Mouse (Mus musculus) midbrain, embryonic 11.5 days (tissue): ENCODE data around the gene Psme3. TPM values are rescaled to one million over a fixed set of nuclear protein-coding genes. Genes with fewer than 3 reads are reported as not detected.

Experiments
- ATAC-seq: fragments of 200-750 bp; cut with Nextera tagmentation; 2 replicates; pipeline ENCODE4 v1.8.0; 2017; ENCODE audit warnings: moderate TSS enrichment, moderate library complexity; ENCODE audit not compliant: low FRiP score
- DNase-seq: peaks from one replicate; pipeline ENCODE4 v3.0.0; 2015; ENCODE audit warnings: low spot score; ENCODE audit errors: missing footprints
- H3K27ac ChIP-seq: fragments of 300-500 bp; sonication (generic); 2 replicates; pipeline ENCODE4 v1.5.1; 2014; ENCODE audit warnings: low read depth, low read length
- H3K27me3 ChIP-seq: fragments of 300-500 bp; sonication (generic); 2 replicates; pipeline ENCODE4 v1.6.1; 2014; ENCODE audit warnings: mild to moderate bottlenecking, low read length, moderate library complexity, mixed read lengths; ENCODE audit not compliant: control insufficient read depth, insufficient read depth
- H3K36me3 ChIP-seq: fragments of 300-500 bp; sonication (generic); 2 replicates; pipeline ENCODE4 v1.6.1; 2014; ENCODE audit warnings: mild to moderate bottlenecking, low read length, moderate library complexity, mixed read lengths; ENCODE audit not compliant: control insufficient read depth, insufficient read depth
- H3K4me1 ChIP-seq: fragments of 300-500 bp; sonication (generic); 2 replicates; pipeline ENCODE4 v1.6.1; 2014; ENCODE audit warnings: low read length; ENCODE audit not compliant: control insufficient read depth, insufficient read depth
- H3K4me2 ChIP-seq: fragments of 300-500 bp; sonication (generic); 2 replicates; pipeline ENCODE4 v1.6.1; 2014; ENCODE audit warnings: mild to moderate bottlenecking, moderate library complexity
- H3K4me3 ChIP-seq: fragments of 300-500 bp; sonication (generic); 2 replicates; pipeline ENCODE4 v1.5.1; 2014; ENCODE audit warnings: low read depth, low read length
- H3K9ac ChIP-seq: fragments of 300-500 bp; sonication (generic); 2 replicates; pipeline ENCODE4 v1.6.1; 2014; ENCODE audit warnings: low read length
- H3K9me3 ChIP-seq: fragments of 300-500 bp; sonication (generic); 2 replicates; pipeline ENCODE4 v1.6.1; 2016; ENCODE audit warnings: low read length; ENCODE audit not compliant: control insufficient read depth
- WGBS: fragments of 180-500 bp; shearing (Covaris S2); extraction: QIAGEN DNeasy Blood & Tissue Kit; methylation state at CpG from one replicate; pipeline ENCODE4 v1.1.7; 2014; 5-methylcytosine and 5-hydroxymethylcytosine counted together
- polyA plus RNA-seq: library from polyadenylated mRNA; unstranded; fragments of >200 nt; fragmentation: Nextera tagmentation; extraction: Ambion mirVana; gene quantifications from 2 replicates; pipeline ENCODE4 v1.2.1, GENCODE M21; 2014

The Psme3 gene
- 146 and 154 TPM in 2 replicates for polyA plus RNA-seq

- DNase-seq (peak; percentile 99), ATAC-seq (peak; percentile 92)
- peak within 1 kb of the TSS; percentile 91 for H3K9ac ChIP-seq
- peak within 1 kb of the TSS; percentile 88 for H3K4me3 ChIP-seq
- WGBS: under 1% methylated on average over 62 of the region's 62 CpGs
- H3K27me3 ChIP-seq: no peaks in the 10 kb centered on the region
- peaks cover 9% of the 10 kb centered on the region for H3K36me3 ChIP-seq
- H3K4me1 ChIP-seq: peaks cover 10% of the 10 kb centered on the region
- peak within 1 kb of the TSS; percentile 72 for H3K4me2 ChIP-seq
- peak within 1 kb of the TSS; percentile 55 for H3K27ac ChIP-seq
- H3K9me3 ChIP-seq: no peaks in the 10 kb centered on the region
These were observed at the start of gene Psme3 for GRCm38 (mm10) chr11:101315665-101316500. Gene Psme3, plus strand, starts transcription at chr11:101316213.

GRCm38 (mm10) chr11:101269577-101270116, 46.4 kb upstream of the Psme3 start:
- H3K36me3 ChIP-seq: no peaks in the 10 kb centered on the region
- H3K4me2 ChIP-seq: no peak overlapping the region
- peaks cover 8% of the 10 kb centered on the region for H3K27me3 ChIP-seq
- H3K9ac ChIP-seq: no peak overlapping the region
- no peak overlapping the region for H3K4me3 ChIP-seq
- DNase-seq (peak; percentile 93), ATAC-seq (no peak)
- H3K9me3 ChIP-seq: no peaks in the 10 kb centered on the region
- 39% methylated on average over 10 of the region's 10 CpGs for WGBS
- H3K27ac ChIP-seq: no peak overlapping the region
- peaks cover 7% of the 10 kb centered on the region for H3K4me1 ChIP-seq

DNA sequence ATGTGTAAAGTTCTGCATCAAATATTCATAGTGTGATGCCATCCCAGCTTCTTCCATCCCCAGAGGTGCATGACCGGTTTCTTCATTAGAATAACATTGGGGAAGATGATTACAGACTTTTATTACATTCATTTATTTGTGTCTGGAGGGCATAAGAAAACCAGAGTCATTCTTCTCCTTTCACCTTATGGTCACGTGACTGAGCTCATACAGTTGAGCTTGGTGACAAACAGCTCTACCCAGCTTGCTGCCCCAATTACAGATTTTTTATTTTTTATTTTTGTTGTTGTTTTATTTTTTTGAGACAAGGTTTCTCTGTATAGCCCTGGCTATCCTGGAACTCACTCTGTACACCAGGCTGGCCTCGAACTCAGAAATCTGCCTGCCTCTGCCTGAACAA, 43.6 kb upstream of the Psme3 start:
- Histone ChIP-seq H3K4me3 (no peak overlapping the region), H3K36me3 (no peaks in the 10 kb centered on the region), H3K27me3 (no peaks in the 10 kb centered on the region), H3K9ac (no peak overlapping the region), H3K4me2 (no peak overlapping the region), H3K27ac (no peak overlapping the region), H3K4me1 (peaks cover 4% of the 10 kb centered on the region; the same call in 1 of the 2 replicates), H3K9me3 (no peaks in the 10 kb centered on the region)
- 89% methylated on average over 3 of the region's 3 CpGs for WGBS
- ATAC-seq (no peak), DNase-seq (no peak)

DNA sequence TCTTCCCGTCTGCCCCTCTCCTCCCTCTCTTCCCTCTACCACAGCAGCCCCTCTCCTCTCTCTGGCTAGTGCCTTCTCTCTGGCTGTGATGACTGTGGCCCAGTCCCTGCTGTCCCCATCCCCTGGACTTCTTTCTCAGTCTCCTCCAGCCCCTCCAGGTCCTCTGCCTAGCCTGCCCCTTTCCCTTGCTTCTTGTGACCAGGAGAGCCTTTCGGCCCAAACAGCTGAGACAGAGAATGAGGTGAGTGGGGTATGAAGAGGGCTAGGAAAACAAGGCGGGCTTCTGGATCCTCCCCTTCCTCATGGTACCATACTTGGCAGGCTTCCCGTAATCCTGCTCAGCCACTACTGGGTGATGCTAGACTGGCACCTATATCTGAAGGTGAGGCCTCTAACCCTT, 40.7 kb upstream of the Psme3 start:
- Histone ChIP-seq H3K36me3 (no peaks in the 10 kb centered on the region), H3K4me2 (no peak overlapping the region), H3K9ac (no peak overlapping the region), H3K27me3 (no peaks in the 10 kb centered on the region; the same call in 1 of the 2 replicates), H3K9me3 (no peaks in the 10 kb centered on the region), H3K4me3 (no peak overlapping the region), H3K4me1 (peaks cover 17% of the 10 kb centered on the region), H3K27ac (no peak overlapping the region)
- 71% methylated on average over 4 of the region's 4 CpGs for WGBS
- no peak for ATAC-seq
- DNase-seq: no peak

DNA sequence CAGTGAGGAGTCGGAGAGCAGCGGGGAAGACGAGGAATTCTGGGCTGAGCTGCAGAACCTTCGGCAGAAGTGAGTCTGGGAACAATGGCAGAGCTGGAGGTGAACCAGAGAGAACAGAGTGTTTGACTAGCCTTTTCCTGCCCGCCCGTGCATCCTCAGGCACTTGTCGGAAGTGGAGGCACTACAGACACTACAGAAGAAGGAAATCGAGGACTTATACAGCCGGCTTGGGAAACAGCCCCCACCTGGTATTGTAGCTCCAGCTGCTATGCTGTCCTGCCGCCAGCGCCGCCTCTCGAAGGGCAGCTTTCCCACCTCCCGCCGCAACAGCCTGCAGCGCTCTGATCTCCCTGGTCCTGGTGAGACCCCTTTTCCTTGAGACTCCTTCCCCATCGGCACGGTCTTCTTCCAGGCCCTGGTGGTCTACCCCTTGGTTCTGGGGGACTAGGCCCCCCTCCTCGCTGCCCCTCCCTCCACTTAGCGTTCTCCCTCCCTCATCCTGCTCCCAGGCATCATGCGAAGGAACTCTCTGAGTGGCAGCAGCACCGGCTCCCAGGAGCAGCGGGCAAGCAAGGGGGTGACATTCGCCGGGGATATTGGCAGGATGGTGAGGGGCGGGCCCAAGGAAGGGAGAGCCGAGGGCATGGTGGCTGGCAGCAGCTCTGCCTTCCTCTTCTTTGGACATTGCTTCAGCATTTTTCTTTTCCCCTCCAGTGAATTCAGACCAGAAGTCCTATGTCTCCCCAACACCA, 39.5 kb upstream of the Psme3 start:
- ATAC-seq (no peak), DNase-seq (peak; percentile 82)
- no peaks in the 10 kb centered on the region for H3K9me3 ChIP-seq
- H3K4me1 ChIP-seq: peaks cover 17% of the 10 kb centered on the region
- no peak overlapping the region for H3K4me3 ChIP-seq
- 29% methylated on average over 27 of the region's 27 CpGs for WGBS
- no peak overlapping the region; the same call in 1 of the 2 replicates for H3K4me2 ChIP-seq
- no peak overlapping the region for H3K9ac ChIP-seq
- H3K36me3 ChIP-seq: no peaks in the 10 kb centered on the region
- H3K27me3 ChIP-seq: no peaks in the 10 kb centered on the region; the same call in 1 of the 2 replicates
- no peak overlapping the region for H3K27ac ChIP-seq

- ATAC-seq (no peak), DNase-seq (peak; percentile 79)
- no peak overlapping the region for H3K27ac ChIP-seq
- peak overlapping the region; percentile 87 for H3K4me2 ChIP-seq
- WGBS: 81% methylated on average over 12 of the region's 12 CpGs
- no peaks in the 10 kb centered on the region; the same call in 1 of the 2 replicates for H3K27me3 ChIP-seq
- no peaks in the 10 kb centered on the region for H3K9me3 ChIP-seq
- peak overlapping the region; percentile 54 for H3K4me3 ChIP-seq
- H3K36me3 ChIP-seq: no peaks in the 10 kb centered on the region
- peak overlapping the region; percentile 76 for H3K9ac ChIP-seq
- H3K4me1 ChIP-seq: peaks cover 17% of the 10 kb centered on the region
These were observed 38.4 kb upstream of the Psme3 start for GRCm38 (mm10) chr11:101277381-101278222.

GRCm38 (mm10) chr11:101278223-101279192, 37.5 kb upstream of the Psme3 start, which contains the start of the genes Cntd1 and Coa3:
Gene Cntd1, plus strand, starts transcription at chr11:101279012.
Gene Coa3, minus strand, starts transcription at chr11:101279114.
- Histone ChIP-seq H3K4me1 (peaks cover 17% of the 10 kb centered on the region), H3K27me3 (no peaks in the 10 kb centered on the region; the same call in 1 of the 2 replicates), H3K4me2 (peak within 1 kb of the TSS; percentile 87), H3K27ac (no peak within 1 kb of the TSS), H3K9ac (peak within 1 kb of the TSS; percentile 76), H3K9me3 (no peaks in the 10 kb centered on the region), H3K4me3 (peak within 1 kb of the TSS; percentile 54), H3K36me3 (no peaks in the 10 kb centered on the region)
- WGBS: 12% methylated on average over 45 of the region's 45 CpGs
- ATAC-seq: peak; percentile 96
- DNase-seq: peak; percentile 95
